Mouse (Mus musculus): ENCODE measurements around the gene Spata21. TPM values are rescaled to one million over a fixed set of nuclear protein-coding genes. Genes with fewer than 3 reads are reported as not detected.
"Not testable (repeated sequence)": the region's sequence is repeated elsewhere in the genome, so short reads cannot be mapped to it uniquely, and the experiment has no call there.

The Spata21 gene
- polyA plus RNA-seq, 1 experiment from 2014 or later, result 0.51 TPM

GRCm38 (mm10) chr4:141132191-141132590, 44.1 kb downstream of the Spata21 start:
- ATAC-seq (ENCODE audit: low read depth), result no peak
- peaks cover 70% of the 10 kb centered on the region for H3K4me1 ChIP-seq (replicated peaks; ENCODE audit: control insufficient read depth, insufficient read depth, low read length)
- H3K4me2 ChIP-seq (ENCODE audit: low read depth, low read length), result peak overlapping the region; percentile 38
- WGBS, result 31% methylated on average over 8 of the region's 8 CpGs
- peak overlapping the region; percentile 43 for H3K9ac ChIP-seq (ENCODE audit: low read length)
- peak overlapping the region; percentile 97 for H3K27ac ChIP-seq (ENCODE audit: low read length)
- no peaks in the 10 kb centered on the region for H3K27me3 ChIP-seq (ENCODE audit: control insufficient read depth, insufficient read depth, low read depth, low read length)
- no peaks in the 10 kb centered on the region for H3K36me3 ChIP-seq (ENCODE audit: control insufficient read depth, insufficient read depth, low read length)
- no peaks in the 10 kb centered on the region for H3K9me3 ChIP-seq (ENCODE audit: control insufficient read depth, low read length)
- H3K4me3 ChIP-seq (ENCODE audit: low read length), result no peak overlapping the region

GRCm38 (mm10) chr4:141133227-141133626, 45.1 kb downstream of the Spata21 start:
- Histone ChIP-seq H3K9me3 (ENCODE audit: control insufficient read depth, low read length) (no peaks in the 10 kb centered on the region), H3K9ac (ENCODE audit: low read length) (0 out of 2 replicates have a peak overlapping the region, but pooled peaks have one; percentile 5), H3K36me3 (ENCODE audit: control insufficient read depth, insufficient read depth, low read length) (no peaks in the 10 kb centered on the region), H3K4me2 (ENCODE audit: low read depth, low read length) (no peak overlapping the region), H3K4me1 (replicated peaks; ENCODE audit: control insufficient read depth, insufficient read depth, low read length) (peaks cover 78% of the 10 kb centered on the region), H3K4me3 (ENCODE audit: low read length) (no peak overlapping the region), H3K27ac (ENCODE audit: low read length) (peak overlapping the region; percentile 97), H3K27me3 (ENCODE audit: control insufficient read depth, insufficient read depth, low read depth, low read length) (no peaks in the 10 kb centered on the region)
- 26% methylated on average over 8 of the region's 8 CpGs for WGBS
- ATAC-seq (ENCODE audit: low read depth), result peak; percentile 10; the same call in 1 of the 2 replicates

- Histone ChIP-seq H3K4me2 (ENCODE audit: low read depth, low read length) (peak overlapping the region; percentile 21), H3K36me3 (ENCODE audit: control insufficient read depth, insufficient read depth, low read length) (no peaks in the 10 kb centered on the region), H3K27ac (ENCODE audit: low read length) (peak overlapping the region; percentile 61), H3K4me1 (replicated peaks; ENCODE audit: control insufficient read depth, insufficient read depth, low read length) (peaks cover 79% of the 10 kb centered on the region), H3K27me3 (ENCODE audit: control insufficient read depth, insufficient read depth, low read depth, low read length) (no peaks in the 10 kb centered on the region), H3K9ac (ENCODE audit: low read length) (no peak overlapping the region; the same call in 1 of the 2 replicates), H3K9me3 (ENCODE audit: control insufficient read depth, low read length) (no peaks in the 10 kb centered on the region), H3K4me3 (ENCODE audit: low read length) (no peak overlapping the region)
- 42% methylated on average over 8 of the region's 8 CpGs for WGBS
- ATAC-seq (ENCODE audit: low read depth), result no peak
Measured at GRCm38 (mm10) chr4:141134031-141134441, 45.9 kb downstream of the Spata21 start.

GRCm38 (mm10) chr4:141134751-141135530, 46.8 kb downstream of the Spata21 start:
- 64% methylated on average over 20 of the region's 20 CpGs for WGBS
- H3K9me3 ChIP-seq (ENCODE audit: control insufficient read depth, low read length), result no peaks in the 10 kb centered on the region
- H3K9ac ChIP-seq (ENCODE audit: low read length), result no peak overlapping the region
- H3K4me3 ChIP-seq (ENCODE audit: low read length), result no peak overlapping the region
- H3K4me1 ChIP-seq (replicated peaks; ENCODE audit: control insufficient read depth, insufficient read depth, low read length), result peaks cover 72% of the 10 kb centered on the region
- H3K4me2 ChIP-seq (ENCODE audit: low read depth, low read length), result peak overlapping the region; percentile 21; the same call in 1 of the 2 replicates
- H3K36me3 ChIP-seq (ENCODE audit: control insufficient read depth, insufficient read depth, low read length), result no peaks in the 10 kb centered on the region
- H3K27me3 ChIP-seq (ENCODE audit: control insufficient read depth, insufficient read depth, low read depth, low read length), result no peaks in the 10 kb centered on the region
- ATAC-seq (ENCODE audit: low read depth), result no peak
- peak overlapping the region; percentile 61 for H3K27ac ChIP-seq (ENCODE audit: low read length)

GRCm38 (mm10) chr4:141136126-141136525, 48.0 kb downstream of the Spata21 start:
- no peaks in the 10 kb centered on the region for H3K27me3 ChIP-seq (ENCODE audit: control insufficient read depth, insufficient read depth, low read depth, low read length)
- no peak overlapping the region for H3K27ac ChIP-seq (ENCODE audit: low read length)
- H3K4me2 ChIP-seq (ENCODE audit: low read depth, low read length), result no peak overlapping the region
- H3K4me1 ChIP-seq (replicated peaks; ENCODE audit: control insufficient read depth, insufficient read depth, low read length), result peaks cover 63% of the 10 kb centered on the region
- no peak overlapping the region for H3K4me3 ChIP-seq (ENCODE audit: low read length)
- H3K9ac ChIP-seq (ENCODE audit: low read length), result 0 out of 2 replicates have a peak overlapping the region, but pooled peaks have one; percentile 2
- no peaks in the 10 kb centered on the region for H3K36me3 ChIP-seq (ENCODE audit: control insufficient read depth, insufficient read depth, low read length)
- WGBS, result 73% methylated on average over 7 of the region's 7 CpGs
- no peak for ATAC-seq (ENCODE audit: low read depth)
- H3K9me3 ChIP-seq (ENCODE audit: control insufficient read depth, low read length), result no peaks in the 10 kb centered on the region

GRCm38 (mm10) chr4:141137740-141138139, 49.6 kb downstream of the Spata21 start:
- Histone ChIP-seq H3K4me1 (replicated peaks; ENCODE audit: control insufficient read depth, insufficient read depth, low read length) (peaks cover 52% of the 10 kb centered on the region), H3K4me3 (ENCODE audit: low read length) (peak overlapping the region; percentile 91), H3K4me2 (ENCODE audit: low read depth, low read length) (peak overlapping the region; percentile 81), H3K9ac (ENCODE audit: low read length) (peak overlapping the region; percentile 37; the same call in 1 of the 2 replicates)
- 57% methylated on average over 2 of the region's 3 CpGs for WGBS
- H3K9me3 ChIP-seq (ENCODE audit: control insufficient read depth, low read length); H3K27ac ChIP-seq (ENCODE audit: low read length); H3K27me3 ChIP-seq (ENCODE audit: control insufficient read depth, insufficient read depth, low read depth, low read length); ATAC-seq (ENCODE audit: low read depth); H3K36me3 ChIP-seq (ENCODE audit: control insufficient read depth, insufficient read depth, low read length): not testable (repeated sequence)

GRCm38 (mm10) chr4:141138425-141139115, 50.4 kb downstream of the Spata21 start:
- peak; percentile 19 for ATAC-seq (ENCODE audit: low read depth)

GRCm38 (mm10) chr4:141139116-141139970, 51.2 kb downstream of the Spata21 start, which contains the start of gene Szrd1:
Szrd1 (minus strand) TSS chr4:141139775.
- H3K4me1 ChIP-seq (replicated peaks; ENCODE audit: control insufficient read depth, insufficient read depth, low read length), result peaks cover 39% of the 10 kb centered on the region
- H3K9ac ChIP-seq (ENCODE audit: low read length), result peak within 1 kb of the TSS; percentile 95
- peak within 1 kb of the TSS; percentile 81 for H3K4me2 ChIP-seq (ENCODE audit: low read depth, low read length)
- H3K36me3 ChIP-seq (ENCODE audit: control insufficient read depth, insufficient read depth, low read length), result no peaks in the 10 kb centered on the region
- ATAC-seq (ENCODE audit: low read depth), result peak; percentile 94
- under 1% methylated on average over 61 of the region's 63 CpGs for WGBS
- peak within 1 kb of the TSS; percentile 91 for H3K4me3 ChIP-seq (ENCODE audit: low read length)
- H3K27ac ChIP-seq (ENCODE audit: low read length), result peak within 1 kb of the TSS; percentile 97
- no peaks in the 10 kb centered on the region for H3K9me3 ChIP-seq (ENCODE audit: control insufficient read depth, low read length)
- no peaks in the 10 kb centered on the region for H3K27me3 ChIP-seq (ENCODE audit: control insufficient read depth, insufficient read depth, low read depth, low read length)

More at GRCm38 (mm10) chr4:141138425-141139115, 50.4 kb downstream of the Spata21 start:
- peak overlapping the region; percentile 95 for H3K9ac ChIP-seq (ENCODE audit: low read length)
- peak overlapping the region; percentile 91 for H3K4me3 ChIP-seq (ENCODE audit: low read length)
- no peaks in the 10 kb centered on the region for H3K36me3 ChIP-seq (ENCODE audit: control insufficient read depth, insufficient read depth, low read length)
- H3K9me3 ChIP-seq (ENCODE audit: control insufficient read depth, low read length), result no peaks in the 10 kb centered on the region
- H3K27ac ChIP-seq (ENCODE audit: low read length), result peak overlapping the region; percentile 97
- H3K4me1 ChIP-seq (replicated peaks; ENCODE audit: control insufficient read depth, insufficient read depth, low read length), result peaks cover 45% of the 10 kb centered on the region
- no peaks in the 10 kb centered on the region for H3K27me3 ChIP-seq (ENCODE audit: control insufficient read depth, insufficient read depth, low read depth, low read length)
- under 1% methylated on average over 29 of the region's 29 CpGs for WGBS
- H3K4me2 ChIP-seq (ENCODE audit: low read depth, low read length), result peak overlapping the region; percentile 81

Data from lung, embryonic 16.5 days (tissue).